Mouse (Mus musculus) common myeloid progenitor, adult 5-6 weeks (primary cell): ENCODE data around the gene Rbbp5. TPM values are rescaled to one million over a fixed set of nuclear protein-coding genes. Genes with fewer than 3 reads are reported as not detected.

Source experiments
- ATAC-seq: replicated peaks from 2 replicates; pipeline ENCODE4 v1.8.0; 2016; ENCODE audit warnings: low read depth, mild to moderate bottlenecking, moderate TSS enrichment, inconsistent platforms; ENCODE audit not compliant: poor library complexity, severe bottlenecking
- total RNA-seq: library from RNA; stranded (forward); fragments of 200-1000, 187-1606 nt; gene quantifications from 2 replicates; pipeline ENCODE4 v1.2.3, GENCODE M21; 2017

Gene Rbbp5
- total RNA-seq, 1 experiment from 2014 or later: 47.4 TPM

DNA sequence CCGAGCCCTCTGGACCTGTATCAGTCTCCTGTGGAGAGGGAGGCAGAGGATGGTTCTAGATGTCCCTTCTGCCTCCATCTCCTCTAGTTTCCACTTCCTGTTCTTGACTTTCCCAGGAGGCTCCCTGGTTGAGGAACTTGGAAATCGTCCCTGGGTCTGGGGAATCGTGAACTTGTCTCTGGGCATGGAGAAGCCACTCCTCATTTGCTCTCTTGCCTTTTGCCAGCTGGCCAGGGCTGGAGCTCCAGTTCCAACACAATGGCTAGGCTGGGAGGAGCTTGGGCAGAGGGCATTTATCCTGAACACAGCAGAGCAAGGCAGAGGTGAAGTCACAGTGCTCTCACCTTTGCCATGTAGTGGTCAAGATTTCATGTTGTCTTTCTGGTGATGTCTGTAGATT, 59.3 kb downstream of the Rbbp5 start:
- no peak for ATAC-seq

GRCm38 (mm10) chr1:132537736-132538135, 60.6 kb downstream of the Rbbp5 start:
- no peak for ATAC-seq

DNA sequence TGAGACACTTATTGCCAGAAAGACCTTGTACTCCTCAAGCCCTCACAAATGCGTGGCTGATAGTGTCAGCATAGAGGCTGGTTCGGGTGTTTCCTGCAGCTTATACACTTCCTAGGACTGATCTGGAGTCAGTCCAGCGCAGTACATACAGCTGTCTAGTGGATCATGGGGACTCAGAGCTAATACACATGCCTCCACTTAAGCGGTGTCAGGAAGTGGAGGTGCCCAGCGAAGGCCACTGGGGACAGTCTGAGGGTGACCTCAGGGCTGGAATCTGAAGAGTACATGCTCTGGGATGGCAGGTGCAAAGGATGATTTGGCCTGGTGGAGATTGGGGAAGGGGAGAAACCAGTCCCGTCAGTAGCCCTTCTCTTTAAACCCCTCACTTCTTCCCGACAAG, 63.5 kb downstream of the Rbbp5 start:
- ATAC-seq: no peak

- ATAC-seq: peak; percentile 52; the same call in 1 of the 2 replicates
Measured at GRCm38 (mm10) chr1:132541171-132541823, 64.1 kb downstream of the Rbbp5 start.

DNA sequence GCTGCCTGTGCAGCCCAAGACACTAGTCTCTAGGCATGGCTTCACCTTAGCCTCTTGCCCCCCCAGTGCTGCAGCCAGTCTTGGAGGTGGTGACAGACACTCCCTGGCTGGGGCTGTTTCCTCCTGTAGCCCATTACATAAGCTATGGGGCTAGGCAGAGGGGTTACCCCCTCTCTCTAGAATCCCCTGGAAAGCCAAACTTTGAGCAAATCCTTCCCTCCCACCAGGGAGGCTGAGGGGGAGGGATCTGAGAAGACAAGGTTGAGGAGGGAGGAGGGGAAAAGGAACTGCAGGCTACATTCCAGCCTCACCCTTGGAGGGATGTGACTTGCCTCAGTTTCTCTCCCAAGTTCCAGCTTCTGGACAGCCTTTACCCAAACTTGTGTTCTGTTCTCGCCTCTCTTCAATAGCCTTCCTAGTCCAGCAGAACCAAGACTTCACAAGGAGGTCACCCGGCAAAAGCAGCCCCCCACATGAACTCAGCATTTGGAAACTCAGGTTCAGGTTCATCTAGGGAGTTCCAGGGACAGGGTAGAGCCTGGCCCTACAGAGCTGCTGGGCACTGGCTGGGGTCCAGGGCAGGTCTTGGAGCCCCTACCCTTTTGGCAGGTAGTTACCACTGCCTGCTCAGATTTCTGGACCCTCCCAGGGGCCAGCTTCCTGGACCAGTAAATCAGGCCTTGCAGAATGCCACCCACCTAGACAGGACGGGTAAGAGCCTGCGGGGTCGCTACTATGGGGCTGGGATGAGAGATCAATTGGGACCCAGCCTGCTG, 64.8 kb downstream of the Rbbp5 start:
- no peak for ATAC-seq

DNA sequence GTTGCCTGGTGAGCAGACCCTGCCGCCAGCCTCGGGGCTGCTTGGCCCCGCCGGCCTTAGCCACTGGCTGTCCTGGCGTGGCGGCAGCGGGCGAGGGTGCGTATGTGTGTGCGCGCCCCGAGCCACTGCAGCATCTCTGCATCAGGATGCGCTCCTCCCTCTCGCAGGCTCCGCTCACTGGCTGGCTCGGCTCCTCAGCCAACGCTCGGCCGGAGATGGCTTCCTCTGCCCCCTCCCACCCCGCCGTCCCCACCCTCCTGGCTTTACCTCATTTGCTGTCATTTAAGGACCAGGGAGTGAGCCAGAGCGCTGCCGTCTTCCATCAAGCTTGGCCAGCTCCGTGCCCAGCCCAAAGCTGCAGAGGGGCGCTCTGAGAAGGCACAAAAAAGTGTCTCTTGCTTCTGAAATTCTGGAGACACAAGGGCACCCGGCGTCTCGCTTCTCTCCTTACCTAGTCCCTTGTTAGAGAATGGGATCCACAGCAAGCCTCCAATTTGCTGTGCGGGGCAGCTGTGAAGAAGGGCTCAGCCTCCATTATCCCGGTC, 65.7 kb downstream of the Rbbp5 start, which contains the start of gene Cntn2:
TSS of gene Cntn2 (minus strand) at position 495 of the 545 bp plus-strand sequence.
- no peak for ATAC-seq

DNA sequence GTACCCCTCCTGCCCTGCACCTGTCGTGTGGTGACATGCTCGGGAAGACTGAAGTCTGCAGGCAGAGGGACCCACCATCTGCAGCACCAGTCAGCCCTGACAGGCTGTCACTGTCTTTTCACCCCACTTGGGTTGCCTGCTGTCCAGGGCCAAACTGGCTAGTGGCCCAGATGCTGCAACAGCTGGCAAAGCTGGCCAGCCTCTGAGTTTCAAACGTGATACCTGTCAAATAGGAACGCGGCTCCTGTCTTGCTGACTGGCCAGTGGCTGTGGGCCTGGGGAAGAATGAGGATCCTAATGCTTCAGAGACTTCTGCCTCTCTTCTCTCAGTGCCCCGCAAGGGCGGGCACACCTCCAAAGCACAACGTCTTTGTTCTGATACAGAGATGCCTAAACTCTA, 66.6 kb downstream of the Rbbp5 start:
- no peak for ATAC-seq

Other genes starting within 250 kb of the Rbbp5 start
- gene Gm10188, start 247.6 kb upstream of the Rbbp5 start, total RNA-seq: not detected in 2 replicates
- gene Klhdc8a, start 178.7 kb upstream of the Rbbp5 start, total RNA-seq: not detected in 2 replicates
- gene Nuak2, start 161.2 kb upstream of the Rbbp5 start, total RNA-seq: 8.0 and 12.0 TPM in 2 replicates
- 8.0 and 14.4 TPM in 2 replicates for gene Tmcc2, start 86.1 kb upstream of the Rbbp5 start, total RNA-seq
- gene Dstyk, start 59.8 kb upstream of the Rbbp5 start, total RNA-seq: 16.2 and 25.7 TPM in 2 replicates
- gene Tmem81, start 28.9 kb downstream of the Rbbp5 start, total RNA-seq: 3.0 and 6.3 TPM in 2 replicates
- not detected in 2 replicates for gene Cntn2, start 65.9 kb downstream of the Rbbp5 start, total RNA-seq